13 mouse cellular contexts compared by ENCODE assay signal in genomic region chrX:11269074-11269473, GRCm38 (mm10). TPM values are rescaled to one million over a fixed set of nuclear protein-coding genes. Genes with fewer than 3 reads are reported as not detected.
DNase-seq lines count a peak whose midpoint lies in the region; ATAC-seq and TF ChIP-seq lines count a peak whose summit lies in the region.
"Had no signal": no experiment of that assay in that cellular context is flagged by ENCODE, and none has a peak within 500 bp of the region (broad histone marks: within the 10 kb centered on the region; RNA-seq: fewer than 3 reads in every experiment).

No protein-coding gene starts in this region.

- no peak overlapping the region for H3K27ac ChIP-seq in heart, adult 2 months
- H3K27ac ChIP-seq in heart, embryonic 12.5 days (ENCODE audit: poor library complexity, severe bottlenecking): no peak overlapping the region
- no peak overlapping the region for H3K27ac ChIP-seq in forebrain, postnatal 0 days (ENCODE audit: low read depth, low read length)
- no peak overlapping the region for H3K27ac ChIP-seq in thymus, adult 2 months (ENCODE audit: control insufficient read depth, insufficient read depth, low read length)
- H3K27ac ChIP-seq: embryonic facial prominence, embryonic 12.5 days; limb, embryonic 10.5 days had no signal

- peaks cover 2% of the 10 kb centered on the region for H3K4me1 ChIP-seq in heart, adult 2 months (ENCODE audit: control insufficient read depth, insufficient read depth, low read length)
- H3K4me1 ChIP-seq in heart, embryonic 12.5 days (replicated peaks): no peaks in the 10 kb centered on the region
- H3K4me1 ChIP-seq in forebrain, postnatal 0 days (ENCODE audit: insufficient read depth): no peaks in the 10 kb centered on the region
- no peaks in the 10 kb centered on the region for H3K4me1 ChIP-seq in thymus, adult 2 months (replicated peaks; ENCODE audit: control insufficient read depth, insufficient read depth, low read length)
- H3K4me1 ChIP-seq: embryonic facial prominence, embryonic 12.5 days had no signal

- H3K79me2 ChIP-seq in heart, adult 2 months (replicated peaks; ENCODE audit: control insufficient read depth, insufficient read depth, low read length): no peaks in the 10 kb centered on the region

- ATAC-seq in heart, embryonic 12.5 days (ENCODE audit: insufficient number of reproducible peaks, low FRiP score): no peak
- peak; percentile 64 for ATAC-seq in forebrain, postnatal 0 days

- intact Hi-C loops in heart, adult 2 months (cut with DNase I): no loop called here

- TF ChIP-seq POLR2A in heart, adult 2 months (IDR thresholded peaks at IDR 0.05; ENCODE audit: insufficient read depth, low read depth, low read length): no peak
- TF ChIP-seq POLR2A in thymus, adult 2 months (IDR thresholded peaks at IDR 0.05; ENCODE audit: control insufficient read depth, extremely low read depth, insufficient read depth, low read length, poor library complexity): no peak

- no peak for TF ChIP-seq CTCF in heart, adult 2 months (IDR thresholded peaks at IDR 0.05)
- TF ChIP-seq CTCF in forebrain, postnatal 0 days (IDR thresholded peaks at IDR 0.05; ENCODE audit: low read depth): no peak
- TF ChIP-seq CTCF in thymus, adult 2 months (IDR thresholded peaks at IDR 0.05; ENCODE audit: borderline replicate concordance, control insufficient read depth, extremely low read depth, insufficient read depth, low read length, poor library complexity): no peak

- no peak overlapping the region for H3K4me2 ChIP-seq in heart, embryonic 12.5 days
- H3K4me2 ChIP-seq in forebrain, postnatal 0 days (ENCODE audit: low read depth): no peak overlapping the region
- H3K4me2 ChIP-seq: embryonic facial prominence, embryonic 12.5 days had no signal

- DNase-seq in heart, adult 2 months: peak; percentile 28 to 47
- peak; percentile 8 for DNase-seq in urinary bladder, postnatal 14 days (ENCODE audit: low spot score)
- DNase-seq in urinary bladder, postnatal 4 days (ENCODE audit: low spot score in 2 of 2): no peak
- peak; percentile 50 for DNase-seq in forebrain, postnatal 0 days
- DNase-seq in thymus, adult 2 months: no peak
- DNase-seq in lung, postnatal 14 days: no peak
- DNase-seq in testis, postnatal 10 days (ENCODE audit: low spot score): no peak
- DNase-seq: gastrocnemius, postnatal 36 days; kidney, adult 18-20 months; thymus, postnatal 36 days had no signal

- 74% methylated on average over 3 of the region's 3 CpGs for WGBS in heart, adult 2 months
- WGBS in heart, embryonic 12.5 days: 79% methylated on average over 3 of the region's 3 CpGs
- 61% methylated on average over 3 of the region's 3 CpGs for WGBS in forebrain, postnatal 0 days
- WGBS in thymus, adult 2 months: 91% methylated on average over 3 of the region's 3 CpGs

- no peaks in the 10 kb centered on the region for H3K27me3 ChIP-seq in heart, adult 2 months (ENCODE audit: control insufficient read depth, insufficient read depth, low read length)
- peaks cover 13% of the 10 kb centered on the region for H3K27me3 ChIP-seq in heart, embryonic 12.5 days (replicated peaks)
- H3K27me3 ChIP-seq in forebrain, postnatal 0 days (ENCODE audit: insufficient read depth, low read length): no peaks in the 10 kb centered on the region
- H3K27me3 ChIP-seq in thymus, adult 2 months (ENCODE audit: control insufficient read depth, insufficient read depth, low read length): no peaks in the 10 kb centered on the region

- no peak overlapping the region for H3K4me3 ChIP-seq in heart, adult 2 months
- H3K4me3 ChIP-seq in heart, embryonic 12.5 days: no peak overlapping the region
- no peak overlapping the region for H3K4me3 ChIP-seq in forebrain, postnatal 0 days (ENCODE audit: low read depth, low read length)
- no peak overlapping the region for H3K4me3 ChIP-seq in thymus, adult 2 months (ENCODE audit: control insufficient read depth, insufficient read depth, low read length)
- H3K4me3 ChIP-seq: embryonic facial prominence, embryonic 12.5 days; limb, embryonic 10.5 days had no signal

- no peaks in the 10 kb centered on the region for H3K9me3 ChIP-seq in heart, embryonic 12.5 days (replicated peaks)
- no peaks in the 10 kb centered on the region for H3K9me3 ChIP-seq in forebrain, postnatal 0 days (ENCODE audit: low read length)
- H3K9me3 ChIP-seq: embryonic facial prominence, embryonic 12.5 days; limb, embryonic 10.5 days had no signal

- H3K9ac ChIP-seq in heart, adult 2 months (ENCODE audit: low read depth, low read length): no peak overlapping the region
- no peak overlapping the region for H3K9ac ChIP-seq in heart, embryonic 12.5 days
- H3K9ac ChIP-seq in forebrain, postnatal 0 days: no peak overlapping the region
- H3K9ac ChIP-seq: embryonic facial prominence, embryonic 12.5 days had no signal

- no peaks in the 10 kb centered on the region for H3K36me3 ChIP-seq in heart, adult 2 months (ENCODE audit: control insufficient read depth, insufficient read depth, low read length)
- no peaks in the 10 kb centered on the region for H3K36me3 ChIP-seq in heart, embryonic 12.5 days
- no peaks in the 10 kb centered on the region for H3K36me3 ChIP-seq in forebrain, postnatal 0 days (ENCODE audit: insufficient read depth)
- no peaks in the 10 kb centered on the region for H3K36me3 ChIP-seq in thymus, adult 2 months (ENCODE audit: control insufficient read depth, insufficient read depth, low read length)
- H3K36me3 ChIP-seq: embryonic facial prominence, embryonic 12.5 days; limb, embryonic 10.5 days had no signal

- no peak for TF ChIP-seq EP300 in heart, adult 2 months (IDR thresholded peaks at IDR 0.05; ENCODE audit: insufficient read depth, low read depth, low read length)

RNA-seq across cellular contexts. Expression of gene H2al1a, which starts 30.0 kb away (rescaled TPM):
- not detected for total RNA-seq in heart, adult 2 months (2021)
- not detected in 2 replicates for polyA plus RNA-seq in heart, adult 2 months (2012; rRNA removed)
- polyA plus RNA-seq in heart, embryonic 12.5 days (2016; fragmentation: Nextera tagmentation; extraction: Ambion mirVana): not detected in 2 replicates
- not detected in 2 replicates for total RNA-seq in forebrain, postnatal 0 days (2014; rRNA removed)
- polyA plus RNA-seq in forebrain, postnatal 0 days (2015; fragmentation: Nextera tagmentation; extraction: Ambion mirVana): not detected in 2 replicates
- not detected in 2 replicates for polyA plus RNA-seq in thymus, adult 2 months (2012; rRNA removed)
- total RNA-seq: gastrocnemius, postnatal 36 days had no signal
- polyA plus RNA-seq: embryonic facial prominence, embryonic 12.5 days; limb, embryonic 10.5 days had no signal

RNA-seq across cellular contexts. Expression of gene H2al1b, which starts 33.2 kb away (rescaled TPM):
- not detected for total RNA-seq in heart, adult 2 months (2021)
- not detected in 2 replicates for polyA plus RNA-seq in heart, adult 2 months (2012; rRNA removed)
- not detected in 2 replicates for polyA plus RNA-seq in heart, embryonic 12.5 days (2016; fragmentation: Nextera tagmentation; extraction: Ambion mirVana)
- total RNA-seq in forebrain, postnatal 0 days (2014; rRNA removed): not detected in 2 replicates
- not detected in 2 replicates for polyA plus RNA-seq in forebrain, postnatal 0 days (2015; fragmentation: Nextera tagmentation; extraction: Ambion mirVana)
- not detected in 2 replicates for polyA plus RNA-seq in thymus, adult 2 months (2012; rRNA removed)
- total RNA-seq: gastrocnemius, postnatal 36 days had no signal
- polyA plus RNA-seq: embryonic facial prominence, embryonic 12.5 days; limb, embryonic 10.5 days had no signal

RNA-seq across cellular contexts. Expression of gene H2al1c, which starts 36.4 kb away (rescaled TPM):
- total RNA-seq in heart, adult 2 months (2021): not detected
- polyA plus RNA-seq in heart, adult 2 months (2012; rRNA removed): not detected in 2 replicates
- polyA plus RNA-seq in heart, embryonic 12.5 days (2016; fragmentation: Nextera tagmentation; extraction: Ambion mirVana): not detected in 2 replicates
- total RNA-seq in forebrain, postnatal 0 days (2014; rRNA removed): not detected in 2 replicates
- not detected in 2 replicates for polyA plus RNA-seq in forebrain, postnatal 0 days (2015; fragmentation: Nextera tagmentation; extraction: Ambion mirVana)
- polyA plus RNA-seq in thymus, adult 2 months (2012; rRNA removed): not detected in 2 replicates
- total RNA-seq: gastrocnemius, postnatal 36 days had no signal
- polyA plus RNA-seq: embryonic facial prominence, embryonic 12.5 days; limb, embryonic 10.5 days had no signal

RNA-seq across cellular contexts. Expression of gene H2al1d, which starts 39.5 kb away (rescaled TPM):
- total RNA-seq in heart, adult 2 months (2021): not detected
- not detected in 2 replicates for polyA plus RNA-seq in heart, adult 2 months (2012; rRNA removed)
- not detected in 2 replicates for polyA plus RNA-seq in heart, embryonic 12.5 days (2016; fragmentation: Nextera tagmentation; extraction: Ambion mirVana)
- total RNA-seq in forebrain, postnatal 0 days (2014; rRNA removed): not detected in 2 replicates
- not detected in 2 replicates for polyA plus RNA-seq in forebrain, postnatal 0 days (2015; fragmentation: Nextera tagmentation; extraction: Ambion mirVana)
- polyA plus RNA-seq in thymus, adult 2 months (2012; rRNA removed): not detected in 2 replicates
- total RNA-seq: gastrocnemius, postnatal 36 days had no signal
- polyA plus RNA-seq: embryonic facial prominence, embryonic 12.5 days; limb, embryonic 10.5 days had no signal

RNA-seq across cellular contexts. Expression of gene H2al1e, which starts 42.7 kb away (rescaled TPM):
- not detected for total RNA-seq in heart, adult 2 months (2021)
- polyA plus RNA-seq in heart, adult 2 months (2012; rRNA removed): not detected in 2 replicates
- not detected in 2 replicates for polyA plus RNA-seq in heart, embryonic 12.5 days (2016; fragmentation: Nextera tagmentation; extraction: Ambion mirVana)
- not detected in 2 replicates for total RNA-seq in forebrain, postnatal 0 days (2014; rRNA removed)
- not detected in 2 replicates for polyA plus RNA-seq in forebrain, postnatal 0 days (2015; fragmentation: Nextera tagmentation; extraction: Ambion mirVana)
- polyA plus RNA-seq in thymus, adult 2 months (2012; rRNA removed): not detected in 2 replicates
- total RNA-seq: gastrocnemius, postnatal 36 days had no signal
- polyA plus RNA-seq: embryonic facial prominence, embryonic 12.5 days; limb, embryonic 10.5 days had no signal

Comparison
In these comparisons a context has a peak if more than half of its experiments do, and no peak if none do; other contexts are left out.
1. DNase-seq: peak in heart, adult 2 months (2 of 2), urinary bladder, postnatal 14 days (single experiment) and forebrain, postnatal 0 days (single experiment); none in urinary bladder, postnatal 4 days (0 of 2), thymus, adult 2 months (single experiment), lung, postnatal 14 days (single experiment) and testis, postnatal 10 days (single experiment).